Mouse (Mus musculus): ENCODE data around the gene Rnf25. TPM values are rescaled to one million over a fixed set of nuclear protein-coding genes. Genes with fewer than 3 reads are reported as not detected.

Gene Rnf25
- polyA plus RNA-seq, 1 experiment from 2014 or later: 11.4 TPM

Small RNA genes within 50 kb of the gene (microRNA-seq; reads per million reads assigned to microRNA genes)
- gene Gm25035: not detected

Other genes starting within 250 kb of the Rnf25 start
- gene Catip, start 239.3 kb downstream of the Rnf25 start, polyA plus RNA-seq (2014; fragmentation: Nextera tagmentation; extraction: Ambion mirVana): 0.05 and 0.22 TPM in 2 replicates
- 1.6 and 2.1 TPM in 2 replicates for gene Slc11a1, start 226.2 kb downstream of the Rnf25 start, polyA plus RNA-seq (2014; fragmentation: Nextera tagmentation; extraction: Ambion mirVana)
- 33.4 and 37.9 TPM in 2 replicates for gene Ctdsp1, start 209.9 kb downstream of the Rnf25 start, polyA plus RNA-seq (2014; fragmentation: Nextera tagmentation; extraction: Ambion mirVana)
- 0.19 and 0.23 TPM in 2 replicates for gene Vil1, start 192.0 kb downstream of the Rnf25 start, polyA plus RNA-seq (2014; fragmentation: Nextera tagmentation; extraction: Ambion mirVana)
- 100.0 and 107 TPM in 2 replicates for gene Cnot9, start 95.3 kb downstream of the Rnf25 start, polyA plus RNA-seq (2014; fragmentation: Nextera tagmentation; extraction: Ambion mirVana)
- gene Plcd4, start 58.5 kb downstream of the Rnf25 start, polyA plus RNA-seq (2014; fragmentation: Nextera tagmentation; extraction: Ambion mirVana): 1.2 and 1.4 TPM in 2 replicates
- gene Usp37, start 57.1 kb downstream of the Rnf25 start, polyA plus RNA-seq (2014; fragmentation: Nextera tagmentation; extraction: Ambion mirVana): 46.9 and 52.3 TPM in 2 replicates
- 6.9 and 8.3 TPM in 2 replicates for gene Zfp142, start 13.2 kb downstream of the Rnf25 start, polyA plus RNA-seq (2014; fragmentation: Nextera tagmentation; extraction: Ambion mirVana)
- gene Bcs1l, start 13.1 kb downstream of the Rnf25 start, polyA plus RNA-seq (2014; fragmentation: Nextera tagmentation; extraction: Ambion mirVana): 16.9 and 22.0 TPM in 2 replicates
- gene Stk36, start within 50 bp of the Rnf25 start, polyA plus RNA-seq (2014; fragmentation: Nextera tagmentation; extraction: Ambion mirVana): 16.1 and 18.5 TPM in 2 replicates
- 40.5 and 41.8 TPM in 2 replicates for gene Ttll4, start 60.3 kb upstream of the Rnf25 start, polyA plus RNA-seq (2014; fragmentation: Nextera tagmentation; extraction: Ambion mirVana)
- 6.7 and 7.1 TPM in 2 replicates for gene Cyp27a1, start 112.2 kb upstream of the Rnf25 start, polyA plus RNA-seq (2014; fragmentation: Nextera tagmentation; extraction: Ambion mirVana)
- not detected in 2 replicates for gene Prkag3, start 147.8 kb upstream of the Rnf25 start, polyA plus RNA-seq (2014; fragmentation: Nextera tagmentation; extraction: Ambion mirVana)
- 3.3 and 3.4 TPM in 2 replicates for gene Wnt6, start 170.5 kb upstream of the Rnf25 start, polyA plus RNA-seq (2014; fragmentation: Nextera tagmentation; extraction: Ambion mirVana)
- gene Wnt10a, start 190.1 kb upstream of the Rnf25 start, polyA plus RNA-seq (2014; fragmentation: Nextera tagmentation; extraction: Ambion mirVana): 1.4 and 2.3 TPM in 2 replicates